Mouse (Mus musculus) mouse embryonic stem cell (cell line): ENCODE data around the gene Nudt19.
"Not testable (repeated sequence)": the region's sequence is repeated elsewhere in the genome, so short reads cannot be mapped to it uniquely, and the experiment has no call there.

Experiments
- in situ Hi-C, 2 experiments: fragments of 300-500 bp; cut with MboI; formaldehyde crosslinking; loops; 1 replicate in 1 of 2; 3 replicates in 1 of 2; pipeline ENCODE4 v1.14.3; 2019 to 2020; ENCODE audit warnings: low sequenced_read_pairs in 2 of 2, low pct_unique_long_range_greater_than_20kb in 1 of 2, mixed read lengths in 1 of 2; ENCODE audit not compliant: unreplicated experiment in 1 of 2

The Nudt19 gene

GRCm38 (mm10) chr7:35579849-35580248 lies 23.7 kb upstream of the Nudt19 start:
- in situ Hi-C loops = no loop called here

- in situ Hi-C loops = not testable (repeated sequence)
These were observed 14.8 kb upstream of the Nudt19 start for GRCm38 (mm10) chr7:35570883-35571282.

- in situ Hi-C loops = not testable (repeated sequence)
These were observed 13.6 kb upstream of the Nudt19 start for GRCm38 (mm10) chr7:35569724-35570123.

- in situ Hi-C loops = not testable (repeated sequence)
These were observed 9.9 kb upstream of the Nudt19 start for GRCm38 (mm10) chr7:35565965-35566364.

GRCm38 (mm10) chr7:35564872-35565271 lies 8.8 kb upstream of the Nudt19 start:
- in situ Hi-C loops = not testable (repeated sequence)

- in situ Hi-C loops = no loop called here
These were observed 8.2 kb upstream of the Nudt19 start for GRCm38 (mm10) chr7:35564067-35564865.

- in situ Hi-C loops = no loop called here
These were observed 7.0 kb upstream of the Nudt19 start for GRCm38 (mm10) chr7:35563071-35563470.

- in situ Hi-C loops = no loop called here
These were observed 3.7 kb upstream of the Nudt19 start for GRCm38 (mm10) chr7:35559838-35560237.

GRCm38 (mm10) chr7:35558681-35559080 lies 2.6 kb upstream of the Nudt19 start:
- in situ Hi-C loops = no loop called here

GRCm38 (mm10) chr7:35557577-35557976 lies 1.5 kb upstream of the Nudt19 start:
- in situ Hi-C loops = no loop called here

- in situ Hi-C loops = no loop called here
These were observed 801 bp upstream of the Nudt19 start for GRCm38 (mm10) chr7:35556905-35557304.

GRCm38 (mm10) chr7:35555224-35556204 lies 590 bp downstream of the Nudt19 start:
- in situ Hi-C loops = no loop called here

GRCm38 (mm10) chr7:35554605-35555175 lies 1.4 kb downstream of the Nudt19 start:
- in situ Hi-C loops = no loop called here

GRCm38 (mm10) chr7:35553751-35554604 lies 2.1 kb downstream of the Nudt19 start:
- in situ Hi-C loops = no loop called here

- in situ Hi-C loops = no loop called here
These were observed 10.2 kb downstream of the Nudt19 start for GRCm38 (mm10) chr7:35545881-35546280.

GRCm38 (mm10) chr7:35537562-35537961 lies 18.5 kb downstream of the Nudt19 start, which contains the start of gene Tdrd12:
Gene Tdrd12 (minus strand): TSS chr7:35537745.
- in situ Hi-C loops = no loop called here

GRCm38 (mm10) chr7:35535750-35536512 lies 20.2 kb downstream of the Nudt19 start:
- in situ Hi-C loops = no loop called here
